Mouse (Mus musculus) myocyte (in vitro differentiated cells): ENCODE measurements around the gene Plcl2.

Experiments used
- E2F4 ChIP-seq: IDR thresholded peaks from one replicate; pipeline ENCODE4 v1.6.1; 2011; ENCODE audit warnings: mild to moderate bottlenecking, control low read depth, moderate library complexity; ENCODE audit not compliant: insufficient read depth
- MAX ChIP-seq: IDR thresholded peaks from one replicate; pipeline ENCODE4 v1.6.1; 2011; ENCODE audit warnings: low read depth, mild to moderate bottlenecking, control low read depth
- MYOD1 ChIP-seq, 3 experiments: IDR thresholded peaks; one replicate each; pipeline ENCODE4 v1.6.1; 2011; ENCODE audit warnings: control low read depth in 2 of 3, low read depth in 2 of 3, mild to moderate bottlenecking in 2 of 3, moderate library complexity in 1 of 3; ENCODE audit not compliant: insufficient read length in 2 of 3, control insufficient read depth in 1 of 3
- MYOG ChIP-seq, 3 experiments: IDR thresholded peaks; one replicate each; pipeline ENCODE4 v1.6.1; 2011; ENCODE audit warnings: control low read depth in 2 of 3, low read depth in 2 of 3, mild to moderate bottlenecking in 2 of 3; ENCODE audit not compliant: insufficient read length in 2 of 3, control insufficient read depth in 1 of 3, insufficient read depth in 1 of 3
- POLR2A ChIP-seq: IDR thresholded peaks from one replicate; pipeline ENCODE4 v1.6.1; 2011; ENCODE audit warnings: low read depth, mild to moderate bottlenecking, control low read depth, moderate library complexity; ENCODE audit not compliant: insufficient read length
- POLR2AphosphoS2 ChIP-seq: IDR thresholded peaks from one replicate; pipeline ENCODE4 v1.6.1; 2011; ENCODE audit warnings: low read depth, control low read depth; ENCODE audit not compliant: insufficient read length
- TCF3 ChIP-seq: IDR thresholded peaks from one replicate; pipeline ENCODE4 v1.6.1; 2011; ENCODE audit warnings: low read depth, control low read depth; ENCODE audit not compliant: insufficient read length

GRCm38 (mm10) chr17:50580416-50580815 lies 71.2 kb downstream of the Plcl2 start:
- TF ChIP-seq MAX (no peak), POLR2AphosphoS2 (no peak), E2F4 (no peak), MYOD1 (IDR thresholded peaks at IDR 0.05; ENCODE audit: control insufficient read depth in 1 of 3, insufficient read length in 2 of 3, low read depth in 2 of 3) (no peak), POLR2A (no peak), TCF3 (no peak), MYOG (IDR thresholded peaks at IDR 0.05; ENCODE audit: control insufficient read depth in 1 of 3, insufficient read depth in 1 of 3, insufficient read length in 2 of 3, low read depth in 2 of 3) (no peak)
